Mouse (Mus musculus) limb, embryonic 14.5 days (tissue): Measurements from ENCODE around the gene Sarnp. TPM values are rescaled to one million over a fixed set of nuclear protein-coding genes. Genes with fewer than 3 reads are reported as not detected.
A peak's percentile ranks its signal among the peaks of the same experiment; 100 is the strongest.

Experiments
- ATAC-seq: fragments of 200-750 bp; cut with Nextera tagmentation; 2 replicates; pipeline ENCODE4 v1.8.0; 2017; ENCODE audit warnings: low read depth, moderate number of reproducible peaks, moderate TSS enrichment; ENCODE audit not compliant: low FRiP score
- DNase-seq: peaks from one replicate; pipeline ENCODE4 v3.0.0-alpha.2; 2015; ENCODE audit warnings: low spot score
- H3K27ac ChIP-seq: fragments of 300-500 bp; sonication (generic); replicated peaks from 2 replicates; pipeline ENCODE4 v1.5.1; 2014; ENCODE audit warnings: low read depth, mild to moderate bottlenecking, low read length, moderate library complexity, mixed read lengths
- H3K27me3 ChIP-seq: fragments of 300-500 bp; sonication (generic); 2 replicates; pipeline ENCODE4 v1.6.1; 2014; ENCODE audit warnings: low read length, mixed read lengths; ENCODE audit not compliant: control insufficient read depth, insufficient read depth
- H3K36me3 ChIP-seq: fragments of 300-500 bp; sonication (generic); 2 replicates; pipeline ENCODE4 v1.6.1; 2014; ENCODE audit warnings: mild to moderate bottlenecking, low read length, moderate library complexity, mixed read lengths; ENCODE audit not compliant: control insufficient read depth, insufficient read depth
- H3K4me1 ChIP-seq: fragments of 300-500 bp; sonication (generic); 2 replicates; pipeline ENCODE4 v1.6.1; 2014; ENCODE audit warnings: antibody characterized with exemption, low read length, mixed read lengths; ENCODE audit not compliant: control insufficient read depth, insufficient read depth
- H3K4me2 ChIP-seq: fragments of 300-500 bp; sonication (generic); replicated peaks from 2 replicates; pipeline ENCODE4 v1.6.1; 2014; ENCODE audit warnings: low read depth, mild to moderate bottlenecking, low read length, moderate library complexity; ENCODE audit not compliant: severe bottlenecking
- H3K4me3 ChIP-seq: fragments of 300-500 bp; sonication (generic); replicated peaks from 2 replicates; pipeline ENCODE4 v1.5.1; 2014; ENCODE audit warnings: low read length
- H3K9ac ChIP-seq: fragments of 300-500 bp; sonication (generic); 2 replicates; pipeline ENCODE4 v1.6.1; 2014; ENCODE audit warnings: mild to moderate bottlenecking, low read depth, low read length, moderate library complexity; ENCODE audit not compliant: severe bottlenecking
- H3K9me3 ChIP-seq: fragments of 300-500 bp; sonication (generic); 2 replicates; pipeline ENCODE4 v1.6.1; 2016; ENCODE audit warnings: low read length; ENCODE audit not compliant: control insufficient read depth
- POLR2A ChIP-seq: fragments of 200-500 bp; IDR thresholded peaks from 2 replicates; pipeline ENCODE4 v1.8.0; 2012; ENCODE audit warnings: inconsistent platforms, mild to moderate bottlenecking, moderate library complexity, borderline replicate concordance; ENCODE audit not compliant: insufficient read depth, insufficient read length; ENCODE audit errors: extremely low read depth
- WGBS: fragments of 180-500 bp; shearing (Covaris S2); extraction: QIAGEN DNeasy Blood & Tissue Kit; methylation state at CpG from one replicate; pipeline ENCODE4 v1.1.7; 2014; 5-methylcytosine and 5-hydroxymethylcytosine counted together
- polyA plus RNA-seq, 2 experiments: library from polyadenylated mRNA; depleted of rRNA in 1 of 2; stranded (reverse) in 1 of 2; unstranded in 1 of 2; fragments of >200 nt; fragmentation: Nextera tagmentation in 1 of 2; extraction: Ambion mirVana in 1 of 2; gene quantifications; 2 replicates each; pipeline versions ENCODE4 v1.2.1 to v1.2.3; 2012 to 2014

Gene Sarnp
- polyA plus RNA-seq, 2 experiments, result 122 to 200 TPM

DNA sequence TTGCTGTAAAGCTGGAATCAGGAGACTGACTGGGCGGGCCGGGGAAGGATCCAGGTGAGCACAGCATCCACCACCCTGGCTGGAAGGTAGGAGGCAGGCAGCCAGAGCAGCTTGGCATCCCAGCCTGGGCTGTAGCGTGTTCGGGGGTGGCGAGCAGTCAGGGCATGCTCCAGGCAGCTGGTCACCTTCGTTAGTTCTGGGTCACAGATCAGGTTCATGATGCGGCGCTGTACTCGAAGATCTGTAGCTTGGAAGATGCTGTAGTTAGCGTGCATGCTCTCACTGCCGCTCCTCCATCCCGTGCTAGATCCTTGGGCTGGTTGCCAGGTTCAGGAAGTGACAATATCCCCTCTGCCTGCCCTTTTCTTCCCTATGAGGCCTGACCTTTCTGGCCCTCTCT lies 96.6 kb downstream of the Sarnp start:
- ATAC-seq (no peak), DNase-seq (no peak)
- H3K4me3 ChIP-seq, result no peak overlapping the region
- no peak overlapping the region for H3K4me2 ChIP-seq
- no peak for TF ChIP-seq POLR2A
- H3K36me3 ChIP-seq, result peaks cover 63% of the 10 kb centered on the region
- 91% methylated on average over 12 of the region's 12 CpGs for WGBS
- peaks cover 24% of the 10 kb centered on the region for H3K4me1 ChIP-seq
- no peaks in the 10 kb centered on the region for H3K9me3 ChIP-seq
- H3K27me3 ChIP-seq, result no peaks in the 10 kb centered on the region
- no peak overlapping the region for H3K27ac ChIP-seq
- H3K9ac ChIP-seq, result no peak overlapping the region

DNA sequence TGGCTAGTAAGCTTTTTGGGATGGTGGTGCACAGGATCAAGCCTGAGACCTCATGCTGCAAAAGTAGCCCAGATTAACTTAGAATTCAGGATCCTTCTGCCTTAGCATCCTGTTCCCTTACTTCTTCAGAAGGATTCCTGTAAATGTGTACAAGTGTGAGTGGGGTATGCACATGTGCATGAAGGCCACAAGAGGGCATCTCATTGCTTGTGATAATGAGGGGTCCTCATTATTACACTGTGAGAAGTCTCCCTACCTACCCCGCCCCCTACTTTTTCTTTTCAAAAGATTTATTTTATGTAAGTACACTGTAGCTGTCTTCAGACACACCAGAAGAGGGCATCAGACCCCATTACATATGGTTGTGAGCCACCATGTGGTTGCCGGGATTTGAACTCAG lies 98.4 kb downstream of the Sarnp start:
- Histone ChIP-seq H3K9ac (no peak overlapping the region), H3K27me3 (no peaks in the 10 kb centered on the region), H3K27ac (no peak overlapping the region), H3K9me3 (no peaks in the 10 kb centered on the region), H3K4me1 (peaks cover 19% of the 10 kb centered on the region), H3K4me3 (no peak overlapping the region), H3K36me3 (peaks cover 70% of the 10 kb centered on the region), H3K4me2 (no peak overlapping the region)
- WGBS, result 87% methylated on average over 2 of the region's 2 CpGs
- ATAC-seq, result no peak
- no peak for TF ChIP-seq POLR2A
- no peak for DNase-seq

DNA sequence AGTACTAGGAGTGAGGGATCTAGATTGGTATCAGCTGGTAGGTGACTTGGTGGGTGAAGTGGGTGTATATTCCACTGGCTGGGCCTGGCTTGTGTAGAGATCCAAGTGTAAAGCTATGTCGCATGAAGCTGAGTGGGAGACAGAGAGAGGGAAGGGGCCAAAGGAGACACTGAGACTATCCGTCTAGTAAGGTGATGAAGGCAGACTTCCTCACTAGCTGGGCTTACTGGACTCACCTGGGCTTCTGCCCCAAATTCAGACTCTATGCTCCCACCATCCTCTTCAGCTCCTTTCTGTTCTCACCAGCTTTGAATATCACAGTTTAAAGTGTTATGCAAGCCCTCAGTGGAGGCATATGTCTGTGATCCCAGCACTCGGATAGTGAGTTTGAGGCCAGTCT lies 99.5 kb downstream of the Sarnp start:
- no peaks in the 10 kb centered on the region for H3K27me3 ChIP-seq
- WGBS, result 83% methylated on average over 3 of the region's 3 CpGs
- peaks cover 64% of the 10 kb centered on the region for H3K36me3 ChIP-seq

DNA sequence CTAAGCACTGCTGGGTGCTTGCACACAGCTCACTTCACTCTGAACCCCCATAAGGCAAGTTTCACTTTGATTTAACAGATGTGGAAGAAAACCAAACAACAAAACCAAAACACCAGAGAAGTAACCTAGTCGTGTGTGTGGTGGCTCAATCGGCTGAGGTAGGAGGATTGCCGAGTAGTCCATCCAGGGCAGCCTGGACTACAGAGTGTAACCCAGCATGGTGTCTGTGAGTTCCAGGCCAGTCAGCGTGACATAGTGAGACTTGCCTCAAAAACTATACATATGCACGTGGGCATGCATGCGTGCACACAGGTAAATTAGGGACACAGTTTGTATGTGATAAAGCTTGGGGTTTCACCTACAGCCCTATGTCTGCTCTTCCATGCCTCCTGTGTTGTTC lies 100.3 kb downstream of the Sarnp start:
- no peak for TF ChIP-seq POLR2A
- Histone ChIP-seq H3K9ac (no peak overlapping the region), H3K27me3 (no peaks in the 10 kb centered on the region), H3K4me2 (no peak overlapping the region), H3K36me3 (peaks cover 58% of the 10 kb centered on the region), H3K9me3 (no peaks in the 10 kb centered on the region), H3K27ac (no peak overlapping the region), H3K4me1 (peaks cover 21% of the 10 kb centered on the region), H3K4me3 (no peak overlapping the region)
- no peak for DNase-seq
- no peak for ATAC-seq
- WGBS, result 92% methylated on average over 6 of the region's 6 CpGs

More for the DNA sequence above, 99.5 kb downstream of the Sarnp start:
- H3K9me3 ChIP-seq, result no peaks in the 10 kb centered on the region
- H3K27ac ChIP-seq, result no peak overlapping the region
- H3K9ac ChIP-seq, result no peak overlapping the region
- no peak overlapping the region for H3K4me2 ChIP-seq
- no peak overlapping the region for H3K4me3 ChIP-seq
- DNase-seq, result no peak
- no peak for TF ChIP-seq POLR2A
- peaks cover 17% of the 10 kb centered on the region for H3K4me1 ChIP-seq
- no peak for ATAC-seq

DNA sequence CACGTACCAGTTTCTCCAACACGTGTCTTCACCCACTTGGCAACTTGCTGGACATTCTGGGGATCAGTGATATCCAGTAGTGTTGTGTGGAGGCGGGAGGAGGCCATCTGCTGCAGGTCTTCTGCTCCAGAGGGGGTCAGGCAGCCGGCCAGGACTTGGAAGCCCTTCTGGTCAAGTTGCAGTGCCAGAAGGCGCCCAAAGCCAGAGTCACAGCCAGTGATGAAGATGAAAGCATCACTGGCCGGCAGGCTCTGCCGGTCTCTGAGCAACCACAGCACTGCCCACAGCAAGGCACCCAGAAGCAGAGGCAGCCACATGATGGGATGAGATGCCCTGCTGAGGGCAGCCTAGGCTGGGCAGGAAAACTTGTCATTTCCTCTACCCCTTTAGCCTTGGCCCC lies 101.1 kb downstream of the Sarnp start:
- Histone ChIP-seq H3K4me1 (peaks cover 21% of the 10 kb centered on the region), H3K4me3 (no peak overlapping the region), H3K27ac (no peak overlapping the region), H3K9ac (no peak overlapping the region), H3K36me3 (peaks cover 52% of the 10 kb centered on the region), H3K9me3 (no peaks in the 10 kb centered on the region), H3K27me3 (no peaks in the 10 kb centered on the region), H3K4me2 (no peak overlapping the region)
- 83% methylated on average over 7 of the region's 7 CpGs for WGBS
- DNase-seq (no peak), ATAC-seq (no peak)
- no peak for TF ChIP-seq POLR2A

DNA sequence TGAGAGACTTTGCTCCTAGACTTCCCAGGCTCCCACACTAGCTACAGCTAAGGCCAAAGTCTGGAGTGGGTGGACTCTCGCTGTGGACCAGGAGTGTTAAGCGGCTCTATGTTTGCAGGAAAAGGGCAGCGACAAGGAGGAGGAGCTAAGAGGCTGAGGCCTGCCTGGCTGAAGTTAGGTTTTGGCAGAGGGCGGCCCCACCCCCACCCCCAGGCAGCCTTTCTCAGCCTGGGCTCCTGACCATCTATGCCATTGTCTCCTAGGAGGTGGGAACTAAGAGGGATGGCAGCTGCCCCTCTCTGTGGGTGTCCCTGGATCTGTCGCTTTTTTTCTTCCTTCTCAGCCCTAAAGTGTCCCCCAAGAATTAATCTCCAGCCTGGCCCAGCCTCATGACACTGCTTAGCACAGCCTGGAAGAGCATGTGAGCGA lies 102.1 kb downstream of the Sarnp start:
- Histone ChIP-seq H3K4me1 (peaks cover 21% of the 10 kb centered on the region), H3K27me3 (no peaks in the 10 kb centered on the region), H3K9ac (0 out of 2 replicates have a peak overlapping the region, but pooled peaks have one; percentile 17), H3K36me3 (peaks cover 42% of the 10 kb centered on the region), H3K4me2 (no peak overlapping the region), H3K27ac (no peak overlapping the region), H3K4me3 (no peak overlapping the region), H3K9me3 (no peaks in the 10 kb centered on the region)
- TF ChIP-seq POLR2A, result no peak
- DNase-seq, result no peak
- 39% methylated on average over 6 of the region's 6 CpGs for WGBS
- ATAC-seq, result no peak
